Mouse (Mus musculus): ENCODE measurements around the gene Calcoco1. TPM values are rescaled to one million over a fixed set of nuclear protein-coding genes. Genes with fewer than 3 reads are reported as not detected.

Calcoco1 gene
- polyA plus RNA-seq, 1 experiment, result 11.3 TPM

DNA sequence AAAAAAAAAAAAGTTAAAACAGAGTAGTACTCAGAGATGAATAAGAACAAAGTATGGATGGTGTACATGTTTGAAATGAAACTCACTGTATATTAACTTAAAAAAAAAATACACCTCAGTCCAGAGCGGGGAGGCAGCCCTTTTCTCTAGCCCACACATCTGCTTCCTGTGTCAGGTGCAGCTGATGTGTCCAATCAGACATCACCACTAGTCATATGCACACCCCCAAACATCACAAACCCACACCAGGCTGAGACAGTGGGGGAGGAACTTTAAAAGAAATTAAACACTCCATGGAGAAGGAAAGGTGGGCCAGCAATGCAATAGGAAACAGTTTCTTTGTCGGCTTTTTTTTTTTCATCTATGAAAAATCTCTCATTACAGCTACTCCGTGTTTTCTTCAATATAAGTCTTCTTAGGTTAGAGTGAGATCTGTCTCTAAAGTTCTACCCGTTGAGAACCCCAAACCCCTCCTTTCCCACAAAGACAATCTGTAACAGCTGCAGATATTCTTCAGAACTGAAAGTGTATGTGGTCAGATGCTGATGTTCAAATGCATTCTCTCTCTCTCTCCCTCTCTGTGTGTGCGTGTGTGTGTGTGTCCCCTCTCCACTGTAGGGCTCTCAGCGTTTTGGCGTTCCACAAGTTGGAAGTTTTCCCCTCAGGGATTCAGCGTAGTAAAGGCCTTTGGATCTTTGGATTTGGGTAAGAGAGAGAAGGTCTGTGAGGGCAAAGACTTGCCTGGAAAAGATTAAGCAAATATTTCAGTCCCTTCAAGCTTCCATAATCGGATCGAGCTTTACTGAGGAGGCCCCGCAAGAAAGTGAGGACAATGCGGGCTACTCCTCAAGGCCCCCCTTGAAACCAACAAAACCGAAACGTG, 721 bp downstream of the Calcoco1 start:
- TF ChIP-seq GATA1 (IDR thresholded peaks at IDR 0.05; ENCODE audit: low read length), result no peak

DNA sequence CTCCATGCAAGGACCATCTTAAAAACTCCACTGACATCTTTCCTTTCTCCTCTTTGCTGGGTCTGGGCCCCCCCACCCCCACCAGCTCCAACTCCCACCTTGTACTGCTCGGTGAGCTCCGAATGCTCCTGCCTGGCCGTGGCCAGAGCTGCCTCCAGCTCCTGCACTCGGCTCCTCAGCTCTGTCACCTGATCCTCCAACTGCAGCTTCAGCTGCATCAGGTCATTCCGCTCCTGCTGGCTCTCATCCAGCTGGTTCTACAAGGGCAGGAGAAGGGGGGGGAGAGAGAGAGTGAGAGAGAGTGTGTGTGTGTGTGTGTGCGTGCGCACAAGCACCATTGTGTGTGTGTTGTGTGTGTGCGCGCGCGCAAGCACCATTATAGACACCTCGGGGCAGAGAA, 5.8 kb downstream of the Calcoco1 start:
- no peak for TF ChIP-seq GATA1 (IDR thresholded peaks at IDR 0.05; ENCODE audit: low read length)

DNA sequence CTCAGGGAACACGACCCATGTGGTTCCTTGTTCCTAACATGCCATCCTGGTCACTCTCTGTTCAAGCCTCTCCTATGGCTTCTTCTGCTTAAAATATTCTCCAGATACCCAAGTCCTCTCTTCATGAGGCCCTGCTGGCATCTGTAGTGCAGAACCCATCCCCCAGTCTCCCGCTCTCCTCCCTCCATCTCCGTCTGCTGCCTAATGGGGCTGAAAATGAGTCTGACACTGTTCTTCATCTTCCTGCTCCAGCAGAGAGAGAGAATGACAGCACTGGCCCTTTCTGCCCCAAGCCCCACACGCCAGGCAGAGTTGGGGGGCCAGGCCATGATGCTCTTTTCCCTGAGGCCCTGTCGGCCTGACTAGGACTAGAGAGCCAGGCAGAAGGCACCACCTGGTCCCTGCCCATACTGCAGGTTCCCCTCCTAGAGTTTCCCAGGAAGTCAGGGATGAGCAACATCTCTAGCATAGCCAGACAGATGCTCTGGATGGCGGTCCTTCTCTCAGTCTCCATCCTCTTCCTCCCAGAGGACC, 14.2 kb downstream of the Calcoco1 start:
- no peak for TF ChIP-seq GATA1 (IDR thresholded peaks at IDR 0.05; ENCODE audit: low read length)

DNA sequence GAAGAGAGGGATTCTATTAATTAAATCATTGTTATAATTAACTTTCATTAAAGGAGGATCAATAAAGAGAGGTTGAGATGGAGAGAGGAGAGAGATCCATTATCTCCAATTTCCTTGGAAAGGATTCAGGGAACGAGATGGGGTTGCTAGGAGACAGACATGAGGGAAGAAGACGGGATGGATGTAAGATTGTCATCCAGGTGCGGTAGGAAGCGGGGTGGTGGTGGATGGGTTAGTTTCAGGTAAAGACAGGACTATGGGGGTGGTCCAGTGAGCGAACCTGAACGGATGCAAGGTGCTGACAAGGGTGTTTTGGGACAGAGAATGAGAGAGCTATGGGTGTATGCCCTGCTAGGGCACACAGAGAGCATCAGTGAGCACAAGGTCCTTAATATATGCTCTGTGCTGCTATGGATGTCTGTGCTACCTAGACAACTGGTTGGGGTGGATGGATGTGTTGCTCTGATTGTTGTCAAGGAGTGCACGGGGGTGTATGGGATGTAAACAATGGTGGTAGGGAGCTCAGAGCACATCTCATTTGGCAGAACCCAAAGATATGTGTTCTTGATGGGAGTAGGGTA, 16.0 kb downstream of the Calcoco1 start:
- TF ChIP-seq GATA1 (IDR thresholded peaks at IDR 0.05; ENCODE audit: low read length), result no peak

DNA sequence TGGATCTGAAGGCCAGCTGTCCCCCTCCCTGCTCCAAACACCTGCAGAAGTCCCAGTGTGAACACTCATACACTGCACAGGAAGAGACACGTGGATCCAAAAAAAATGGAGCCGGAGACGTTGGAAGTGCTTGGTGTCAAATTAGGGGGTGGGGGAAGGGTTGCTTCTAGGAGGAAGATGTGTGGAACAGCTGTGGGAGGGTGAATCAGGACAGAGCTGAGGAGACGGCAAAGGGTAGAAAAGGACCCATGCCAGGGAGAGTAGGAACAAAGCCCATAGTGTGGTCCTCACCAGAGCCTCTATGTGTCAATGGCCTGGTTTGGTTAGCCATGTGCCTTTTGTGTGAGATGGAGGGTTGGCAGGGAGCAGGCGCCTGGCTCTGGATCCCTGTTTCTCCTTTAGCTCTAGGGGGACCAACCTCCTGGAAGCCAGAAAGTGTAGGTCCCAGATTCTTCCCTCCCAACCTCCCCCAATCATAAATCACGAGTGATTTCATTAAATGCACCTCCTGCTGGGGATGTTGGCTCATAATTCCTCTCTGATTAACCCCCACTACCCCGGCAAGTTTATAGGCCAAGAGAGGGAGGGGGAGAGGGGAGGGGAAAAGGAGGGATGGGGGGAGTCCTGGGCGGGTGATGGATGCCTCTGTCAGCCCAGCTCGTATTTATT, 16.6 kb downstream of the Calcoco1 start:
- TF ChIP-seq GATA1 (IDR thresholded peaks at IDR 0.05; ENCODE audit: low read length), result no peak

DNA sequence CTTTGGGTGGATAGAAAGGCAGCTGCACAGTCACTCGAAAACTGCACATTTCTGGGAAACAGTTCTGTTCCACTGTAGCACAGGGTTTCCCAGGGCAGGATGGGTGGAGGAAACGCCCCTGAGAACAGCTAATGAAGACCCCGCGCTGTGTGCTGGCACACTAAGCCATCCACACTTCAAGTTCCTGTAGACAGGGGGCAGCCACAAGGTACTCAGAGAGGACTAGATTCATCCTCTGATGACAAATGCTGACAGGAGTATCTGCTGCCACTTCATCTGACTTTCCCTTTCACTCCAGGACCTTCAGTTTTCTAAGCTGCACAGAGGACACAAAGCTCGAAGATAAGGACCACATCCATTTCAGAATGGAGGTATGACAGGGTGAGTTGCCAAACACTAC, 17.2 kb downstream of the Calcoco1 start:
- no peak for TF ChIP-seq GATA1 (IDR thresholded peaks at IDR 0.05; ENCODE audit: low read length)

DNA sequence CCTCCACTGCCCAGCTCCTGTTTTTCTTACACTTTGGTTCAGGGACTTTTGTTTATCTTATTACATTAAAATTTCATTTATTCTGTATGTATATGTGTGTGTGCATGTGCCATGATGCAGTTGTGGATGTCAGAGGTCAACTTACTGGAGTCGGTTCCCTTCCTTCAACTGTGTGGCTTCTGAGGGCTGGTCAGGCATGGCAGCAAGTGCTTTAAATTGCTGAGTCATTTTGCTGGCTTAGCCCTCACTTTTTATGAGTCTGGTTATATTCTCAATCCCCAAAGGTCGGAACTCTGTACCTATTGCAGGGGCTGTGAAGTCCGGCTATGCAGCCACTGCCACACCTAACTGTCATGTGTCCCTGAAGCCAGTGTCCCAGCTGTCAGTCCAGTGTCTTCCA, 19.0 kb downstream of the Calcoco1 start:
- no peak for TF ChIP-seq GATA1 (IDR thresholded peaks at IDR 0.05; ENCODE audit: low read length)

DNA sequence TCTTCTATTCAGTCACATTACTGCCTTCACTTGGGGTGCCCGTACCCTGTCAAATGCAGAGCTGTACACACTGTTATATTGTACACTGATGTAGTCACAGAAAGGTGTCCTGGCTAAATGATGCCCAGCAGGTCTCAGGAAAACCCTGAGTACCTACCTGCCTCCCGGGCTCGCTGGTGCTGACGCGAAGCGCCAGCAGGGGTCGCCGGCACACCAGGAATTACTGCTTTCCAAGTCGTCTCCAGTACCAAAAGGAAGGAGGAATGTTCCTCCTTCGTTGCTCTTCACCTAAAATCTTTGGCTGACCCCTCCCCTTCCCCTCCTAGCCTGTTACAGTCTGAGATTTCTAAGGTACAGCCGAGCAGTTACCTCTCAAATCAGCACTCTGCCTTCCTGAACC, 23.8 kb downstream of the Calcoco1 start:
- no peak for TF ChIP-seq GATA1 (IDR thresholded peaks at IDR 0.05; ENCODE audit: low read length)

DNA sequence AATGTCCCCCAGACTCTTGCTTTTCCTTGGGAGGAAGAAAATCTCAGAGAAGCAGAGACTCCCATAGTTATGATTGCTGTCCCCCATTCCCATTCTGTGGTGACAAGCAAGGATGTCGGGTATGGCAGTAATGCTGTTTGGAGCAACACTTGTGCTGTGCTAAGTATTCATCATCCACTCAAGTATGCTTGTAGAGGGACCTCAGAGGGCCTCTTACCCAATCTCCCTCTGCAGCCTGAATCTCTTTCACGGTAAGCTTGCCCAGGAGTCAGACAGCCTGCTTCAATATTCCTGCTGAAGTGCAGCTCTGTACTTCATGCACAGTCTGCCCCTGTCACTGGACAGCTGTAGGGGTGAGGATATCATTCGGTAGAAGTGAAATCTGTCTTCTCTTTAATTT, 25.1 kb downstream of the Calcoco1 start:
- no peak for TF ChIP-seq GATA1 (IDR thresholded peaks at IDR 0.05; ENCODE audit: low read length)

DNA sequence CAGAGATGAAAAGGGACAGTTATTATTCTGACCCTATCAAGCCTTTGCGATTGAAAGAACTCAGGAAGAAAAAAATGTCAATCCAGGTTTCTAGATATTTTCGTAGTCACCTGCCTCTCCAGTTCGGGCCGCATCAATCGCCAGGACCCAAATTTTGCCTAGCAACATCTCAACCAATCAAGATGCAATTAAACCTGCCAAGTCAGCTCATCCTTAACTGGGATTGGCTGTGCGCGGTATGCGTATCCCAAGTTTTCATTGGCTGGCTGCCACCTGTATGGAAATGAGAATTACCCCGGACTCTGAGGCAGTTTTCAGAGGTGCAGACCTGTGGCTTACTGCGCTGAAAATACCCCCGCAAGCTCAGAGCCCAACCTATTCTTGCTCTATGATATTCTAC, 28.4 kb downstream of the Calcoco1 start:
- no peak for TF ChIP-seq GATA1 (IDR thresholded peaks at IDR 0.05; ENCODE audit: low read length)

DNA sequence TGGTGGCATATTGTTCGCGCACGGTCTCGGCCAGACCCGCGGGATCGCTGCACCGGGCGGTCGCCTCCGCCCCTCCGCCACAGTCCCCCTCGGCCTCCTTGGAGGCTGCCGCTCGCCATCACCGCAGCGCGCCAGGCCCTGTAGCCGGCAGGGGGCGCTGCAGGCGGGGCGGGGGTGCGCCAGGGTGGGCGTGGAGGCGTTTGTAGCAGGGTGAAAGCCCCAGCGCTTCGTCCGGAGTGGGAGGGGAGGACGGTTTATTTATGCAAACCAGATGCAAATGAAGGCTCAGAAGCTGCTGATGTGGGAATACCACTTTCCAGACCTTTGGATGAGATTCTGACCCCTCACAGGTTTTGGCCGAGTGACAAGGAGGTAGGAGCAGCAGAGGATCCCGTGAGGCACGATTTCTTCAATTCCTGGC, 29.0 kb downstream of the Calcoco1 start:
- TF ChIP-seq GATA1 (IDR thresholded peaks at IDR 0.05; ENCODE audit: low read length), result no peak

DNA sequence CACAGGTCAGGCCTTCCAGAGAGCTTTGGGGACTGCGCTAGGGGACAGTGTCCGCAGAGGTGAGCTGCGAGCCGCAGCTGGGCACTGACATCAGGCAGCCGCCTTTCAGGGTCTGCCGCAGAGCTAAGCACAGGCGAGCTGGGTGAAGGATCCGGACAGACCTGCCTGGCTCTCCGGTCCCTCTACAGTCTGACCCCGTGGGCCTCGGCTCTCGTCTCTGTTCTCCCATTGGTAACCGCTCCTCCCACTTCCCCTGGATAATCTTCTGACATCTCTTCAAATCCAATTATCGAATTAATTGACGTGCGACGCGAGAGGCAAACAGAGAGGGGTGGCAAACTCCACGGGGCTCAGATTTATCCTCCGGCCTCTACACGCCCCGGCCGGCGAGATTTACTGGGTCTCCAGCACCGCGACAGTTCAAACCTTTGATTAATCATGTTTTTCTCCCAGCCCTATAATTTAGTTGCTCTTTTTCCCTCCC, 29.6 kb downstream of the Calcoco1 start:
- no peak for TF ChIP-seq GATA1 (IDR thresholded peaks at IDR 0.05; ENCODE audit: low read length)

DNA sequence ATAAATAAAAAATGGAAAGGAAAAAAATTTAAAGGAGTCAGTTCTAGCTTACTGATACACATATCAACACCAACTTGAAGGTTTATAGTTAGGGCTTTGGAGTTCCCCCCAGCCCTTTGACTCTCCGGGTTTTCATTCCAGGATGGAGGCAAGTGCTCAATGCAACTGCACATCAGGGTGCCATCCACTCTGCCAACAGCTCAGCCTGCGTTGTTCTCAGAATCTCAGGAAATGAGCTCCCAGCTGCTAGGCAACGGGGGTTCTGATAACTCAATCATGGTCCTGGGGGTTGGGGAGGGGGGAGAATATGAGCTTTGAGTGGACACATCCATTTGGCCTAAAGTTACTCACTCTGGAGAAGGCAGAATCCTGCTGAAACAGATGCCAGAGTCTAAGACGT, 36.2 kb downstream of the Calcoco1 start:
- no peak for TF ChIP-seq GATA1 (IDR thresholded peaks at IDR 0.05; ENCODE audit: low read length)

DNA sequence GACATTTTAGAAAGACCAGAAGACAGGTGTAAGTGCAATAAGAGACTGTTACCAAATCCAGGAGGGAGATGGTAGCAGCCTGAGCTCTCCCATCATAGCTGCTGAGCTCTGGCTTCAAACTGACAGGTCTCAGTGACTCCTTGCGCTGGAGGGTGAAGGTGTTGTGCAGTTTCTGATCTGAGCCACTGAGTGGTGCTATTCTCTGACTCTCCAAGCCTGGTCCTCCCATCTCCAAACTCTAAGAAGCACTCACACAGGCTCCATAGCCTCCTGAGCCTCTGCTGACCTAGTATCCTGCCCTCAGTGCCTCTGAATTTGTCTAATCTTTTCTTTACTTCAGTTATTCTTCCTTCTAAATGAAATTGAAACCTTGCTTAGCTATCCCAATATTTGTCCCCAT, 38.3 kb downstream of the Calcoco1 start:
- no peak for TF ChIP-seq GATA1 (IDR thresholded peaks at IDR 0.05; ENCODE audit: low read length)

DNA sequence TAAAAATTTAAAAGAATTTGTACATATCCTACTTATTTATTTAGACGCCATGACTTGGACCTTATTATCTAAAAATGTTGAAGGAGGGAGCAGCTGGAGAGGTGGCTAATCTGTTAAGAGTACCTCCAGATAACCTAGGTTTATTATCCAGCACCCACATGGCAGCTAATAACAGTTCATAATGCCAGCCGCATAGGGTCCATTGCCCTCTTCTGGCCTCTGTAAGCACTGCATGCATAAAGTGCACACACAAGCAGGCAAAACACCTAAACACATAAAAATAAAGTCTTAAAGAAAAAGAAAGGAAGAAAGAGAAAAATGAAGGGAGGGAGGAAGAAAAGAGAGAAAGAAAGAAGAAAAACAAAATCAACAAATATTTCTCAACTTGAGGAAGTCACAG, 45.6 kb downstream of the Calcoco1 start:
- no peak for TF ChIP-seq GATA1 (IDR thresholded peaks at IDR 0.05; ENCODE audit: low read length)

DNA sequence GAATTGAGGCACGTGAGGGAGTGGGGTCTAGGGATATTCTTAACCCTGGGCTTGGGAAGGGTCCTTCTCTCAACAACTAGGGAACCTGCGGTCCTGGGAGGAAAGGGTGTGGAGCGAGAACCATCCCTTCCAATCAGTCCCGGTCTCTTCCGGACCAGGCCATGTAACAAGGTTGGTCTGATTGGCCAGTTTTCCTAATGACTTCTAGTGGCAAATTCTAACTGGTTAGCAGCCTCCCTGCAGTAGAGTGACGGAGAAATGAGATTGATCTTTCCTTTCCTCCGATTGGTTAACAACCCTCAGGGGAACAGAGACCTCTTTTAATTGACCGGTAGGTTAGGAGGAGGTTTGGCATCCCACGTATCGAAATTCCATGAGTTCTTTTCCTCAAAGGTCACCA, 48.4 kb downstream of the Calcoco1 start:
- no peak for TF ChIP-seq GATA1 (IDR thresholded peaks at IDR 0.05; ENCODE audit: low read length)
